Mouse (Mus musculus) embryonic facial prominence, embryonic 12.5 days (tissue): ENCODE results near the gene Rassf2. TPM values are rescaled to one million over a fixed set of nuclear protein-coding genes. Genes with fewer than 3 reads are reported as not detected.

Source experiments
- ATAC-seq: fragments of 200-750 bp; cut with Nextera tagmentation; 2 replicates; pipeline ENCODE4 v1.8.0; 2017; ENCODE audit not compliant: insufficient number of reproducible peaks, insufficient read depth, low FRiP score, low TSS enrichment
- H3K27ac ChIP-seq: fragments of 300-500 bp; sonication (generic); 2 replicates; pipeline ENCODE4 v1.5.1; 2016; ENCODE audit warnings: mild to moderate bottlenecking
- H3K27me3 ChIP-seq: fragments of 300-500 bp; sonication (generic); 2 replicates; pipeline ENCODE4 v1.6.1; 2016; ENCODE audit warnings: mild to moderate bottlenecking, moderate library complexity
- H3K36me3 ChIP-seq: fragments of 300-500 bp; sonication (generic); 2 replicates; pipeline ENCODE4 v1.6.1; 2016; ENCODE audit warnings: mild to moderate bottlenecking
- H3K4me1 ChIP-seq: fragments of 300-500 bp; sonication (generic); 2 replicates; pipeline ENCODE4 v1.6.1; 2016
- H3K4me2 ChIP-seq: fragments of 300-500 bp; sonication (generic); replicated peaks from 2 replicates; pipeline ENCODE4 v1.6.1; 2016; ENCODE audit warnings: mild to moderate bottlenecking, moderate library complexity
- H3K4me3 ChIP-seq: fragments of 300-500 bp; sonication (generic); 2 replicates; pipeline ENCODE4 v1.5.1; 2016; ENCODE audit warnings: mild to moderate bottlenecking
- H3K9ac ChIP-seq: fragments of 300-500 bp; sonication (generic); 2 replicates; pipeline ENCODE4 v1.6.1; 2016; ENCODE audit warnings: mild to moderate bottlenecking, moderate library complexity
- H3K9me3 ChIP-seq: fragments of 300-500 bp; sonication (generic); 2 replicates; pipeline ENCODE4 v1.6.1; 2016; ENCODE audit warnings: mild to moderate bottlenecking, moderate library complexity
- WGBS: fragments of 180-500 bp; shearing (Covaris S2); methylation state at CpG from one replicate; pipeline ENCODE4 v1.1.7; 2016; 5-methylcytosine and 5-hydroxymethylcytosine counted together
- polyA plus RNA-seq: library from polyadenylated mRNA; unstranded; fragments of >200 nt; fragmentation: Nextera tagmentation; extraction: Ambion mirVana; gene quantifications from 2 replicates; pipeline ENCODE4 v1.2.1, GENCODE M21; 2016

Gene Rassf2
- polyA plus RNA-seq, 1 experiment from 2014 or later, result 8.5 TPM

DNA sequence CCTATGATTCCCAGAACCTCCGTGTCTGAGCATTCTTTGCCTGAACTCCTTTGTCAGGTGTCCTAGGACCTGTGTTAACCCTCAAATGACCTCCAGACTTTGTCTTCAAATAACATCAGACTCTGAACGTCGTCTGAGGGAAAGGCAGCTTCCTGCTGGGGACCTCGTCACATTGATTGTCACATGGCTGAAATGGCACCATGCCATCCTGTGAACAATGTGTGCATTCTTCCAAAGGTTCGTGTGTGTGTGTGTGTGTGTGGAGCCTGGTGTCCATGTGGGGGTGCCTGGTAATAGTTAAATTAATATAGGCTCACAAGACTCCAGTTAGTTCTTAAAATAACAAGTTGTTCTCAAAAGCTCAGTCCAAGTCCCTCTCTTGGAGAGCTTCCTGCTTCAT, 32.7 kb downstream of the Rassf2 start:
- no peak overlapping the region for H3K4me3 ChIP-seq
- H3K27me3 ChIP-seq, result no peaks in the 10 kb centered on the region
- no peak for ATAC-seq
- no peak overlapping the region for H3K4me2 ChIP-seq
- H3K27ac ChIP-seq, result no peak overlapping the region
- no peaks in the 10 kb centered on the region for H3K36me3 ChIP-seq
- WGBS, result 34% methylated on average over 5 of the region's 5 CpGs
- peaks cover 4% of the 10 kb centered on the region; the same call in 1 of the 2 replicates for H3K4me1 ChIP-seq
- H3K9me3 ChIP-seq, result no peaks in the 10 kb centered on the region
- no peak overlapping the region for H3K9ac ChIP-seq

DNA sequence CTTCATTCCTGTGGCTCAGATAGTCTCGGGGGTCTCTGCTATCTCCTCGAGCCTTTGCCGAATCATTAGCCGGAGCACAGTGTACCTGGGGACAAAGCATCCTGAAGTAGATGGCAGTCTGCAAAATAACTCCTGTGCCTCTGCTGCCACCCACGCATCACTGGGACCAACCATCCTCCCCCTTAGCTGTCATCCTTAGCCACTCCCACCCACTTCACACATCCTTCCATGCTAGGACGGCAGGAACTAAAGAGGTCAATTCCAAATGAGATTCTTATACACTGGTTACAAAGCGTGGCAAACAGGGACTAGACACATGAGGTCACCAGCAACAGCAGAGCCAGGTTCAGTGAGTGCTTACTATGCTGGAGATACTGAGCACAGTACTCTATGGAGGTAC, 33.7 kb downstream of the Rassf2 start:
- no peaks in the 10 kb centered on the region for H3K36me3 ChIP-seq
- ATAC-seq, result no peak
- 85% methylated on average over 7 of the region's 7 CpGs for WGBS

DNA sequence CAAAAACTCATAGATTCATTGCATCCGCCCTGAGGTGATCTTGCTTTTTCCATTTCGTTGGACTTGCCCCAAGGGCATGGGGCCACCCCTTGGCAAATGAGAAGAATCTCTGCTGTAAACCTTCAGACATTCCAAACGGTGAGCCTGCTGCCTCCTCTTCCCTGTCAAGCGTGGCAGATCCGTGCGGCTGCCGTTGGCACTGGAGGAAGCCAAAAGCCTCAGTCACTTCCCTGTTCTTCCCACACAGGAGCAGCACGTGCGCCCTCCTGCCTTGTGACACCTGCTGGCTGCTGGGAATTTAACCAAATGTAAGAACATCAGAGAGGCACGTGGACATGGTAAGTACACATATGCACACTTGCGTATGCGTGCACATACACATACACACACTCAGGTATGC, 34.3 kb downstream of the Rassf2 start:
- H3K4me1 ChIP-seq, result peaks cover 4% of the 10 kb centered on the region; the same call in 1 of the 2 replicates
- no peak overlapping the region for H3K4me3 ChIP-seq
- 86% methylated on average over 12 of the region's 12 CpGs for WGBS
- no peak for ATAC-seq
- H3K9ac ChIP-seq, result no peak overlapping the region
- no peaks in the 10 kb centered on the region for H3K36me3 ChIP-seq
- H3K27me3 ChIP-seq, result no peaks in the 10 kb centered on the region
- H3K27ac ChIP-seq, result no peak overlapping the region
- H3K4me2 ChIP-seq, result no peak overlapping the region
- H3K9me3 ChIP-seq, result no peaks in the 10 kb centered on the region

More for the DNA sequence above, 33.7 kb downstream of the Rassf2 start:
- Histone ChIP-seq H3K9ac (no peak overlapping the region), H3K27ac (no peak overlapping the region), H3K27me3 (no peaks in the 10 kb centered on the region), H3K9me3 (no peaks in the 10 kb centered on the region), H3K4me1 (peaks cover 4% of the 10 kb centered on the region; the same call in 1 of the 2 replicates), H3K4me3 (no peak overlapping the region), H3K4me2 (no peak overlapping the region)

DNA sequence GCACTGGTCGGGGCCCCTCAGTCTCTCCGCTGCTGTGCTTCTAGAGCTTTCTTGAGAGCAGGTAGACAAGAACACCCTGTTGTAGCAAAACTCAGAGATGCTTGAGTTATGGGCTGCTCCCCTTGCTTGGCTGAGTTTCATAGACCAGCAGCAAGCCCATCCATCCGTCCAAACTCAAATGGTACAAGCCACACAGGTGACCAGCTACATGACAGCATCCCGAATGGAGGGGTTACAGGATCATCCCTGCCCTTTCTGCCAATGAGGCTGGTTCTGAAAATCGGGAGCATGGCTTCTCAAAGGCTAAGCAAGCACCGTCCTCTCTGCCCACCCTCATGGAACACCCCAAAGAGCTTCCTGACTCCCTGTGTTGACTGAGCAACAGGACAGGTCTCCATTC, 35.1 kb downstream of the Rassf2 start:
- no peak for ATAC-seq
- WGBS, result 86% methylated on average over 6 of the region's 6 CpGs
- Histone ChIP-seq H3K27me3 (no peaks in the 10 kb centered on the region), H3K4me1 (peaks cover 4% of the 10 kb centered on the region; the same call in 1 of the 2 replicates), H3K4me2 (no peak overlapping the region), H3K27ac (no peak overlapping the region), H3K36me3 (no peaks in the 10 kb centered on the region), H3K9ac (no peak overlapping the region), H3K4me3 (no peak overlapping the region), H3K9me3 (no peaks in the 10 kb centered on the region)

DNA sequence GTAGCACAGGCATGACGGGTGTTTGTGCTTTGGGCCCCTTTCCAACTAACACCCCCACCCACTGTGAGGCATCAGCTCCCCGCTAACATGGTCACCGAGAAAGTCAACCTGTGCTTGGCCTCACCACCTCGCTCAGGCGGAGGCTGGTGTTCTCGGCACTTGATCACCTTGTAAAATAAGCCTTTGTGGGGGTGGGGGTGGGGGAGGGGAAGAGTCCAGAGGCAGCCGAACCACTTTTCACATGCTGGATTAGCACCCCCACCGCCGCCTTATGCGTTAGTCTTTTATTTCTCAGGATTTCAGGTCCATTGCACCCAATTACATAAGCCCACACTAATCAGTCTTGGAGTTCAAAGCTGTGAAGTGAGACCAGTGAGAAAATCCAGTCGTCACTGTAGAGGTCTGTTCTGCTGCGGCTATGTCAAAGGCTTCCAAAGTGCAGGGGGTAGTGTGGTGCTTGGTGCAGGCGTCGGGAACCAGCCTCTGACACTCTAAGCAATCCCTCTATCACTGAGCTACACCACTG, 36.4 kb downstream of the Rassf2 start:
- peaks cover 4% of the 10 kb centered on the region; the same call in 1 of the 2 replicates for H3K4me1 ChIP-seq
- no peaks in the 10 kb centered on the region for H3K36me3 ChIP-seq
- H3K9me3 ChIP-seq, result no peaks in the 10 kb centered on the region
- no peak overlapping the region for H3K4me2 ChIP-seq
- 38% methylated on average over 14 of the region's 14 CpGs for WGBS
- no peak for ATAC-seq
- H3K4me3 ChIP-seq, result no peak overlapping the region
- no peaks in the 10 kb centered on the region for H3K27me3 ChIP-seq
- H3K9ac ChIP-seq, result no peak overlapping the region
- no peak overlapping the region for H3K27ac ChIP-seq

DNA sequence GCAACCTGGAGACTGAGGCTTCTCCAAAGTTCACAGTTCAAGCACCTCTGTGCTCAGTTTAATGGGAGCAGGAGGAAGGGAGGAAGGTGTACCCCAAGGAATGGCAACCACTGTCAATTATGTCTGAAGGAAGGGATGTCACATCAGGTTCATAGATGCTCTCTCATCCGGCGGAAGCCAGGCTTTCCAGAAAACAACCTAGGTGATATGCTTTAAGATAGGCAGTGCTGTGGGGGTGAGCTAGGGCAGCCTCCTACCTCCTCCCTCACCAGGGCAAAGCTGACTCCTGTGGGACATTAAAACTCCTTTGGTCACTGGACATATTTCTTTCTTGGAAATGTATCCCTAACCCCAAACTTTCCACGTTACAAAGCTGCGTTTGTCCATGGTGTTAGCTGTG, 36.9 kb downstream of the Rassf2 start:
- H3K4me2 ChIP-seq, result no peak overlapping the region
- peaks cover 4% of the 10 kb centered on the region; the same call in 1 of the 2 replicates for H3K4me1 ChIP-seq
- H3K27ac ChIP-seq, result no peak overlapping the region
- no peaks in the 10 kb centered on the region for H3K36me3 ChIP-seq
- H3K9me3 ChIP-seq, result no peaks in the 10 kb centered on the region
- no peak for ATAC-seq
- H3K27me3 ChIP-seq, result no peaks in the 10 kb centered on the region
- 83% methylated on average over 4 of the region's 4 CpGs for WGBS
- no peak overlapping the region for H3K9ac ChIP-seq
- no peak overlapping the region for H3K4me3 ChIP-seq

DNA sequence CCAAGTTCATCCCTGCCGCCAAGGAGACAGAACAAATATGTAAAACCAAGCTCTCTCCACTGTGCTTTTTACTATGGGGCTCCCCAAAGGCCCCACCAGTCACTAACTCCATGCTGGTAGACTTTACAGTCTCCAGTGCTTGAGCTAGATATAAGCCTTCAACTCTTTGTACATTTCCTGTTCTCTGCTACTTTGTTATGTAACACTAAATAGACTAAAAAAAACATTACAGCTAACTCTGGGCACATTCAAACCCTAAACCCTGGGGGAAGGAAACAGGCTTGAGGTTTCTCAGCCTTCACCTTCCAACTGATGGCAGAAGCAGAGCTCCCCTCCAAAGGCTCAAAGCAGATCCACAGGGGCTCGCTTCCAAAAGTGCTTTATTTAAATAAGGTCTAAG, 37.6 kb downstream of the Rassf2 start:
- ATAC-seq, result no peak
- H3K9me3 ChIP-seq, result no peaks in the 10 kb centered on the region
- no peak overlapping the region for H3K4me2 ChIP-seq
- no peak overlapping the region for H3K27ac ChIP-seq
- H3K36me3 ChIP-seq, result no peaks in the 10 kb centered on the region
- H3K9ac ChIP-seq, result no peak overlapping the region
- H3K27me3 ChIP-seq, result no peaks in the 10 kb centered on the region
- WGBS, result 79% methylated on average over 2 of the region's 2 CpGs
- no peak overlapping the region for H3K4me3 ChIP-seq
- peaks cover 4% of the 10 kb centered on the region; the same call in 1 of the 2 replicates for H3K4me1 ChIP-seq

DNA sequence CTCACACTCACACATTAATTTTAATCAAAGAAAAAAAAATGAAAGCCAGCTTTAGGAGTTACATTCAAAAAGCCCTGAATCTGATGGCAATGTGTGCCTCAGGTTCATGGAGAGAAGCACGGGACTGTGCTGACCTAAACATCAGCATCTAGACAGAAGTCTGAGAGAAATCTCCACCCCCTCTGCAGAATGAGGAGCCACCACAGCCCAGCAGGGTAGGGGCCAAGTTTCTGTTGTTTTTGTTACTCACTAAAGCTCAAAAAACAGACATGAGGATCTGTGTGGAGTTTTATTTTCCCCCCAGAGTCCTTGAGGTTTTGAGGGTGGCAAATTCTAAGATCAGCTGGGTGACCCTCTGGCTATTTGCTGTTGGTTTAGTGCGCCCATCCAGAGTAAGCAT, 41.5 kb downstream of the Rassf2 start:
- WGBS, result 73% methylated on average over 2 of the region's 2 CpGs
- Histone ChIP-seq H3K27me3 (no peaks in the 10 kb centered on the region), H3K9ac (no peak overlapping the region), H3K36me3 (no peaks in the 10 kb centered on the region), H3K9me3 (no peaks in the 10 kb centered on the region), H3K27ac (no peak overlapping the region), H3K4me3 (no peak overlapping the region), H3K4me1 (peaks cover 1% of the 10 kb centered on the region; the same call in 1 of the 2 replicates), H3K4me2 (no peak overlapping the region)
- ATAC-seq, result no peak

DNA sequence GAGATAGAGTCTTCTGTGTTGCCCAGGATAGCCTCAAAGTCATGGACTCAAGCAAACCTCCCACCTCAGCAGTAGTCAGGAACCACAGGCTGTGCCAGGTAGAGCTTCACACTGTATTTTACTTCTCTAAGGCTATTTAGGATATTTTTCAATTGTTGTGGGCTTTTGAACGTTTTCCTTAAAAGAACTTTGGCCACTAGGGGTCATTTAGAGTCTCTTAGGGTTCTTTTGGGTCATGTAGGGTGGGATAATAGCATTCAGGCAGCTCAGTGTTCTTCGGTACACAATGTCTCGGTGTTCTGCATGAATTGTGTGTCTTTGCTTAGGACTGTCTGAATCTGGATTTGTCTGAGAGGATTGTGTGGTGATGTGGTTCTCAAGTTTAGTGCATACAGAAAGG, 42.1 kb downstream of the Rassf2 start:
- Histone ChIP-seq H3K36me3 (no peaks in the 10 kb centered on the region), H3K4me3 (no peak overlapping the region), H3K9me3 (no peaks in the 10 kb centered on the region), H3K27ac (no peak overlapping the region), H3K9ac (no peak overlapping the region), H3K4me1 (no peaks in the 10 kb centered on the region), H3K27me3 (no peaks in the 10 kb centered on the region), H3K4me2 (no peak overlapping the region)
- ATAC-seq, result no peak
- WGBS, result 51% methylated on average over 3 of the region's 3 CpGs

DNA sequence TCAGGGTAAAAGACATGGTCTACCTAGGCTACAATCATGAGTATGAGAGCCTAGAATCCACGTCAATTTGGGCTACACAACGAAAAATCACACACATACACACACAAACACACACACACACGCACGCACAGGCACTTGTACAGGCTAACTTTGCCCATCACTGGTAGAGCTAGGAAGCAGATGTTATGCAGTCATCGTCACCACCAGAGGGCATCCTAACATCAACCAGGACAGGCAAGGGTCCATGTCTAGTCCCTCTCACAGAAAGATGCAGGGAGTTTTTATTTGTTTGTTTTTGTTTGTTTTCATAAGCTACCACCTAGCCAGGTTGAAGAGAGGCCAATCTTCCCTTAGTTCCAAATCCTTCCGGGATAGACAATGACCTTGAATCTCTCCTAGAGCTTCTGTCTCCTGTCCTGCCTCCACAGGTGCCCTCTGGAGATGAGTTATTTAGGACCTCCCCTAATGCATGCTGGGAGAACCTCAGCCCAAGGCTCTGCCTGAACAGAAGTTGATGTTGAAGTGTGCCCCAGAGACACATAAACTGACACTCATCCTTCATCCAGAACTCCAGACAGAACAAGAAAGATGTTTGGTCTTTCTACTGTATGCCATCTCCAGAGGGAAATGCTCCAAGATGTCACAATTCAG, 47.4 kb downstream of the Rassf2 start:
- no peaks in the 10 kb centered on the region for H3K4me1 ChIP-seq
- no peak overlapping the region for H3K4me2 ChIP-seq
- H3K9ac ChIP-seq, result no peak overlapping the region
- 18% methylated on average over 6 of the region's 6 CpGs for whole genome bisulfite sequencing
- H3K27me3 ChIP-seq, result no peaks in the 10 kb centered on the region
- H3K9me3 ChIP-seq, result peaks cover 5% of the 10 kb centered on the region; the same call in 1 of the 2 replicates
- H3K27ac ChIP-seq, result no peak overlapping the region
- no peak for ATAC-seq
- H3K36me3 ChIP-seq, result no peaks in the 10 kb centered on the region
- H3K4me3 ChIP-seq, result no peak overlapping the region

DNA sequence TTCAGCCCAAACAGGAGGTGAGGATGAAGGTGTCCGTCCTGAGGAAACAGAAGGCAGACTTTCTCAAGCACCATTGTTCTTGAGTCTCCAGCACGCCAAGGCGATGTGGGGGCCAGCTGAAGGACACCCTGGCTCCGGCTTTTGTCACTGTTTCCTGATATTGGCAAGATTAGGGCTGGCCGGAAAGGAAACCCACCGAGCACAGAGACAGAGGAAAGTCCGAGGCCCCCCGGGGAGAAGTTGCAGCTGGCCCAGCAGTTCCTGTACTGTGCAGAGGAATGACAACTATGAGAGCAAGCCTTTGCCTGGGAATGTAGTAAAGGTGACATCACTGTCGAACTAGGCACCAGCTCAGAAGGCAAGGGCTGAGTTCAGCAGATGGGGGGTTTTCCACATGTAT, 49.2 kb downstream of the Rassf2 start:
- H3K27me3 ChIP-seq, result no peaks in the 10 kb centered on the region
- H3K4me1 ChIP-seq, result no peaks in the 10 kb centered on the region
- peaks cover 8% of the 10 kb centered on the region; the same call in 1 of the 2 replicates for H3K9me3 ChIP-seq
- H3K4me2 ChIP-seq, result no peak overlapping the region
- 43% methylated on average over 9 of the region's 9 CpGs for WGBS
- no peak overlapping the region for H3K4me3 ChIP-seq
- no peak overlapping the region for H3K27ac ChIP-seq
- no peak for ATAC-seq
- no peaks in the 10 kb centered on the region for H3K36me3 ChIP-seq
- no peak overlapping the region for H3K9ac ChIP-seq

DNA sequence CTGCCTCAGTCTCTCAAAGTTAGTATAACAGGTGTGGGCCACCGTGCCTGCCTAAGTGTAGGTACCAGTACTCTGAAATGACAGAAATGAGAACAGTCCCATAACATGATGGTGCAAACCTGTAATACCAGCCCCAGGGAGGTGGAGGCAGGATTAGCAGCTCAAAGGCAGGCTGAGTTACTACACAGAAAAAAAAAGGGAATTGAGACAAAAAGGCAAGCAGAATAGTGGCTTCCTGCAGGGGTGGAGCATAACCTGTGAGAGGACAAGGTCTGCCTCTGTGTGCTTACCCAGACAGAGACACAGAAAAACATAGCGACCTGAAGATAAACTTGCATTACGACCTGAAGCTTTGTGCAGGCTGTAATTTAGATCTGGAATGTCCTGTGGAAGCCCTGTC, 53.4 kb downstream of the Rassf2 start:
- no peaks in the 10 kb centered on the region for H3K4me1 ChIP-seq
- H3K36me3 ChIP-seq, result no peaks in the 10 kb centered on the region
- H3K27ac ChIP-seq, result no peak overlapping the region
- no peak overlapping the region for H3K4me2 ChIP-seq
- H3K27me3 ChIP-seq, result no peaks in the 10 kb centered on the region
- no peak overlapping the region for H3K9ac ChIP-seq
- 83% methylated on average over 3 of the region's 3 CpGs for WGBS
- no peak for ATAC-seq
- no peak overlapping the region for H3K4me3 ChIP-seq
- H3K9me3 ChIP-seq, result peaks cover 8% of the 10 kb centered on the region; the same call in 1 of the 2 replicates
